In the genomic region with DNA sequence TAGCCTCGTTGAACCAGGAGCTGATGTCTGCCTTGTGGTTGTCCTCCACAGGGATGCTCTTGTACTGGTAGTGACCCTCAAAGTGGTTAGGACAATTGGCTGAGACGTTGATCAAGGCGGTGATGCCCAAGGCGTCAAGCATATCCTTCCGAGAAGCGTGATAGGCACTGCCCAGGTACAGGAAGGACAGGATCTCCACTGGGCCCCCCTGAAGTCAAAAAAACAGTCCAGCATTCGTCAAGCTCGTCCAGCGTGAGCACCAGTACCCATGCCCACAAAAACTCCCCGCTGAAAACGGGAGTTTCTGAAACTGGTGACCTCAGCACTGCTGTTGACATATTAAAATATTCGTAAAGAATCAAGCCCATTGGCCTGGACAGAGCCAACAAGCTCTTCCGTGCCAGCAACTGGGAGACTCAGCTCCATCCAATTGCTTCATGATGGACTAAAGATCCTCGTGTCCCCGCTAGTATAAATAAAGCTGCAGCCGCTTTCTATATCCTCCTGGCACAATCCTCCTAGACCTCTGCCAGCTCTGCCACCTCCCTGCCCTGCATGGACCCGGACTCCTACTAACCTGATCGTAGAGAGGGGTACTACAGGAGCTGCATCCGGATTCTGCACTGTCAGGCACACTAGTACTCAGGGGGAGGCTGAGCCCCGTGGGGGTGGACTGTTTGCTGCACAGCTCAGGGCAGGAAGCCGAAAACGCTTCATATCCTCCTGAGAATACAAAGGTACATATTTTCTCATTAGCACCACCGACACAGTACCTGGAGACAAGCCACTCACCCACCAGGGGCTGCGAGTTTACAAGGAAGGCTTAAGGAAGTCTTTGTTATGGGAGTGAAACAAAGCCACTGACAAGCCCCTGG, we compare ENCODE assay signal across 8 mouse cellular contexts. TPM values are rescaled to one million over a fixed set of nuclear protein-coding genes. Genes with fewer than 3 reads are reported as not detected.
DNase-seq lines count a peak whose midpoint lies in the region; TF ChIP-seq lines count a peak whose summit lies in the region.

No protein-coding gene starts in this region.

- peak overlapping the region; percentile 62 for H3ac ChIP-seq in myocyte (ENCODE audit: control insufficient read depth, insufficient read length)

- intact Hi-C loops in gastrocnemius, adult 2 months (cut with DNase I) = no loop called here

- peak overlapping the region; percentile 57 for H3K4me2 ChIP-seq in myocyte (ENCODE audit: low read depth)

- no peak for TF ChIP-seq POLR2A in liver, adult 2 months (IDR thresholded peaks at IDR 0.05; ENCODE audit: extremely low read depth, insufficient read depth, low read length)
- TF ChIP-seq POLR2A in myocyte (IDR thresholded peaks at IDR 0.05; ENCODE audit: insufficient read length, low read depth) = no peak

- H3K36me3 ChIP-seq in liver, adult 2 months (ENCODE audit: control insufficient read depth, insufficient read depth, low read length) = peaks cover 14% of the 10 kb centered on the region
- H3K36me3 ChIP-seq in myocyte (ENCODE audit: control insufficient read depth, insufficient read depth) = peaks cover 6% of the 10 kb centered on the region

- H3K9ac ChIP-seq in liver, adult 2 months (ENCODE audit: low read depth, low read length) = peak overlapping the region; percentile 98

- no peaks in the 10 kb centered on the region for H3K27me3 ChIP-seq in liver, adult 2 months (ENCODE audit: control insufficient read depth, insufficient read depth, low read length)
- no peaks in the 10 kb centered on the region for H3K27me3 ChIP-seq in myocyte (ENCODE audit: control insufficient read depth, insufficient read depth, insufficient read length)

- 4% methylated on average over 24 of the region's 24 CpGs for WGBS in liver, adult 2 months

- peak; percentile 40 to 50 for DNase-seq in layer of hippocampus, postnatal 10 days (ENCODE audit: low spot score in 2 of 2)
- DNase-seq in layer of hippocampus, postnatal 14 days (ENCODE audit: low spot score in 2 of 2) = no peak
- peak; percentile 83 for DNase-seq in cerebellum, adult 9-11 months
- peak; percentile 84 for DNase-seq in gastrocnemius, adult 2 months
- peak; percentile 87 for DNase-seq in induced T-regulatory cell, adult 2 months (ENCODE audit: low read depth)
- peak; percentile 90 for DNase-seq in liver, adult 2 months (ENCODE audit: extremely low read depth, low read depth, low spot score)
- DNase-seq in thymus, postnatal 10 days (ENCODE audit: low spot score in 2 of 2) = peak; percentile 66 to 72

- peak overlapping the region; percentile 100 for H3K27ac ChIP-seq in gastrocnemius, adult 2 months
- peak overlapping the region; percentile 96 for H3K27ac ChIP-seq in liver, adult 2 months (replicated peaks; ENCODE audit: insufficient read depth, low read depth, low read length)

- peaks cover 9% of the 10 kb centered on the region; the same call in 1 of the 2 replicates for H3K79me2 ChIP-seq in liver, adult 2 months (ENCODE audit: control insufficient read depth, insufficient read depth, low read length)
- H3K79me2 ChIP-seq in myocyte (ENCODE audit: control insufficient read depth, insufficient read depth) = peaks cover 13% of the 10 kb centered on the region

- H3K4me1 ChIP-seq in liver, adult 2 months (ENCODE audit: control insufficient read depth, insufficient read depth, low read length) = peaks cover 17% of the 10 kb centered on the region

- no peak for TF ChIP-seq CTCF in gastrocnemius, adult 2 months (IDR thresholded peaks at IDR 0.05)
- TF ChIP-seq CTCF in liver, adult 2 months (IDR thresholded peaks at IDR 0.05; ENCODE audit: low read depth, low read length) = no peak

- H3K4me3 ChIP-seq in gastrocnemius, adult 2 months = peak overlapping the region; percentile 86
- H3K4me3 ChIP-seq in liver, adult 2 months (ENCODE audit: insufficient read depth, low read depth, low read length) = peak overlapping the region; percentile 81
- H3K4me3 ChIP-seq in myocyte = peak overlapping the region; percentile 82

TF ChIP-seq in myocyte, 11 proteins besides CTCF, POLR2A, EP300 and RAD21:
- TF ChIP-seq SRF (IDR thresholded peaks at IDR 0.05; ENCODE audit: control insufficient read depth, insufficient read length, low read depth) (no peak), POLR2AphosphoS2 (IDR thresholded peaks at IDR 0.05; ENCODE audit: insufficient read length, low read depth) (no peak), E2F4 (IDR thresholded peaks at IDR 0.05; ENCODE audit: insufficient read depth) (no peak), MYOG (IDR thresholded peaks at IDR 0.05; ENCODE audit: control insufficient read depth in 1 of 3, insufficient read depth in 1 of 3, insufficient read length in 2 of 3, low read depth in 2 of 3) (no peak), TCF12 (IDR thresholded peaks at IDR 0.05; ENCODE audit: insufficient read depth, poor library complexity, severe bottlenecking) (no peak), TCF3 (IDR thresholded peaks at IDR 0.05; ENCODE audit: insufficient read length, low read depth) (no peak), USF1 (IDR thresholded peaks at IDR 0.05; ENCODE audit: low read depth) (no peak), CEBPB (IDR thresholded peaks at IDR 0.05; ENCODE audit: insufficient read depth, poor library complexity, severe bottlenecking) (no peak)

RNA-seq across cellular contexts. Expression of a gene that starts 54.1 kb away (rescaled TPM):
- 100 to 1,000 TPM; 128 to 155 TPM for total RNA-seq in layer of hippocampus, postnatal 10 days (2021)
- total RNA-seq in layer of hippocampus, postnatal 14 days (2021) = 100 to 1,000 TPM; 132 to 144 TPM
- 10 to 100 TPM; 40.3 to 60.3 TPM for total RNA-seq in gastrocnemius, adult 2 months (2021)
- total RNA-seq in liver, adult 2 months (2014; rRNA removed) = 30.7 and 34.6 TPM in 2 replicates
- 93.3 and 106 TPM in 2 replicates for polyA plus RNA-seq in liver, adult 2 months (2012; rRNA removed)
- polyA plus RNA-seq in myocyte (2012; fragmentation: generic; extraction: Trizol) = 102 TPM

RNA-seq across cellular contexts. Expression of a gene that starts 54.7 kb away (rescaled TPM):
- total RNA-seq in layer of hippocampus, postnatal 10 days (2021) = 10 to 100 TPM; 15.3 to 16.1 TPM
- total RNA-seq in layer of hippocampus, postnatal 14 days (2021) = 10 to 100 TPM; 20.3 to 24.3 TPM
- total RNA-seq in gastrocnemius, adult 2 months (2021) = 10 to 100 TPM; 73.0 to 89.6 TPM
- 10.5 and 10.7 TPM in 2 replicates for total RNA-seq in liver, adult 2 months (2014; rRNA removed)
- polyA plus RNA-seq in liver, adult 2 months (2012; rRNA removed) = 22.2 and 40.0 TPM in 2 replicates
- 11.6 TPM for polyA plus RNA-seq in myocyte (2012; fragmentation: generic; extraction: Trizol)

Comparison
In these comparisons a context has a peak if more than half of its experiments do, and no peak if none do; other contexts are left out.
1. DNase-seq: peak in layer of hippocampus, postnatal 10 days (2 of 2), cerebellum, adult 9-11 months (single experiment), gastrocnemius, adult 2 months (single experiment), induced T-regulatory cell, adult 2 months (single experiment), liver, adult 2 months (single experiment) and thymus, postnatal 10 days (2 of 2); none in layer of hippocampus, postnatal 14 days (0 of 2).
2. Peak in every context shown above with its lines, with median percentiles within 50 percentile points of each other: H3K4me3 ChIP-seq.